Comparison of ENCODE assay signal across 24 mouse cellular contexts in genomic region chr16:44457858-44458257, GRCm38 (mm10).
"Had no signal": no experiment of that assay in that cellular context is flagged by ENCODE, and none has a peak within 500 bp of the region (broad histone marks: within the 10 kb centered on the region; RNA-seq: fewer than 3 reads in every experiment).

No protein-coding gene starts in this region.

- H3K4me1 ChIP-seq: heart, embryonic 10.5 days; heart, embryonic 12.5 days; hindbrain, embryonic 13.5 days; hindbrain, embryonic 15.5 days; intestine, embryonic 15.5 days; kidney, embryonic 15.5 days; limb, embryonic 10.5 days; limb, embryonic 12.5 days; liver, embryonic 13.5 days; liver, embryonic 15.5 days had no signal

- H3K4me3 ChIP-seq: heart, embryonic 10.5 days; heart, embryonic 12.5 days; hindbrain, embryonic 13.5 days; hindbrain, embryonic 15.5 days; intestine, embryonic 15.5 days; kidney, embryonic 15.5 days; left cerebral cortex, adult 2 months; limb, embryonic 10.5 days; limb, embryonic 12.5 days; liver, embryonic 13.5 days; liver, embryonic 15.5 days had no signal

- H3K9me3 ChIP-seq: heart, embryonic 10.5 days; heart, embryonic 12.5 days; hindbrain, embryonic 13.5 days; hindbrain, embryonic 15.5 days; intestine, embryonic 15.5 days; kidney, embryonic 15.5 days; limb, embryonic 10.5 days; limb, embryonic 12.5 days; liver, embryonic 13.5 days; liver, embryonic 15.5 days had no signal

- H3K9ac ChIP-seq: heart, embryonic 12.5 days; hindbrain, embryonic 13.5 days; hindbrain, embryonic 15.5 days; intestine, embryonic 15.5 days; kidney, embryonic 15.5 days; limb, embryonic 12.5 days; liver, embryonic 13.5 days; liver, embryonic 15.5 days had no signal

- H3K27me3 ChIP-seq: heart, embryonic 12.5 days; hindbrain, embryonic 13.5 days; hindbrain, embryonic 15.5 days; intestine, embryonic 15.5 days; kidney, embryonic 15.5 days; limb, embryonic 12.5 days; liver, embryonic 13.5 days; liver, embryonic 15.5 days had no signal

- ATAC-seq: hindbrain, postnatal 0 days; intestine, embryonic 15.5 days had no signal

- H3K36me3 ChIP-seq: heart, embryonic 10.5 days; heart, embryonic 12.5 days; hindbrain, embryonic 13.5 days; hindbrain, embryonic 15.5 days; intestine, embryonic 15.5 days; kidney, embryonic 15.5 days; limb, embryonic 10.5 days; limb, embryonic 12.5 days; liver, embryonic 13.5 days; liver, embryonic 15.5 days had no signal

- H3K4me2 ChIP-seq: heart, embryonic 12.5 days; hindbrain, embryonic 13.5 days; hindbrain, embryonic 15.5 days; intestine, embryonic 15.5 days; kidney, embryonic 15.5 days; limb, embryonic 12.5 days; liver, embryonic 11.5 days; liver, embryonic 13.5 days; liver, embryonic 15.5 days had no signal

- DNase-seq: gastrocnemius, postnatal 14 days; gastrocnemius, postnatal 36 days; heart, adult 18-20 months; heart, postnatal 10 days; heart, postnatal 4 days; kidney, adult 11 months; kidney, adult 2 months; kidney, adult 9 months; kidney, postnatal 25 days; liver; liver, embryonic 13.5 days had no signal

- H3K27ac ChIP-seq: heart, embryonic 10.5 days; hindbrain, embryonic 13.5 days; hindbrain, embryonic 15.5 days; hindbrain, postnatal 0 days; intestine, embryonic 15.5 days; kidney, embryonic 15.5 days; kidney, postnatal 0 days; left cerebral cortex, adult 2 months; limb, embryonic 10.5 days; limb, embryonic 12.5 days; liver, embryonic 13.5 days; liver, embryonic 15.5 days had no signal
